Mouse (Mus musculus) stomach, postnatal 0 days (tissue): ENCODE results near the gene Gm3327. TPM values are rescaled to one million over a fixed set of nuclear protein-coding genes. Genes with fewer than 3 reads are reported as not detected.

Experiments
- ATAC-seq: fragments of 200-750 bp; cut with Nextera tagmentation; 2 replicates; pipeline ENCODE4 v1.8.0; 2017; ENCODE audit not compliant: low FRiP score, low TSS enrichment
- DNase-seq: peaks from one replicate; pipeline ENCODE4 v3.0.0-alpha.2; 2016; ENCODE audit warnings: low spot score
- H3K27ac ChIP-seq: fragments of 300-500 bp; sonication (generic); replicated peaks from 2 replicates; pipeline ENCODE4 v1.5.1; 2014; ENCODE audit warnings: mild to moderate bottlenecking, control low read depth
- H3K27me3 ChIP-seq: fragments of 300-500 bp; sonication (generic); 2 replicates; pipeline ENCODE4 v1.6.1; 2014; ENCODE audit warnings: low read length; ENCODE audit not compliant: control insufficient read depth, insufficient read depth
- H3K36me3 ChIP-seq: fragments of 300-500 bp; sonication (generic); 2 replicates; pipeline ENCODE4 v1.6.1; 2014; ENCODE audit warnings: low read length, mixed read lengths; ENCODE audit not compliant: control insufficient read depth, insufficient read depth
- H3K4me1 ChIP-seq: fragments of 300-500 bp; sonication (generic); replicated peaks from 2 replicates; pipeline ENCODE4 v1.6.1; 2014; ENCODE audit warnings: antibody characterized with exemption; ENCODE audit not compliant: control insufficient read depth, insufficient read depth
- H3K4me2 ChIP-seq: fragments of 300-500 bp; sonication (generic); replicated peaks from 2 replicates; pipeline ENCODE4 v1.6.1; 2014; ENCODE audit warnings: low read depth, mild to moderate bottlenecking, control low read depth, moderate library complexity
- H3K4me3 ChIP-seq: fragments of 300-500 bp; sonication (generic); 2 replicates; pipeline ENCODE4 v1.5.1; 2014; ENCODE audit warnings: low read depth, low read length, control low read depth
- H3K9ac ChIP-seq: fragments of 300-500 bp; sonication (generic); 2 replicates; pipeline ENCODE4 v1.6.1; 2014; ENCODE audit warnings: mild to moderate bottlenecking, low read length, control low read depth, mixed read lengths
- H3K9me3 ChIP-seq: fragments of 300-500 bp; sonication (generic); 2 replicates; pipeline ENCODE4 v1.6.1; 2016; ENCODE audit warnings: low read length; ENCODE audit not compliant: control insufficient read depth
- EP300 ChIP-seq: optimal IDR thresholded peaks from 2 replicates; pipeline ENCODE3; 2016; ENCODE audit warnings: antibody characterized with exemption
- polyA plus RNA-seq: library from polyadenylated mRNA; unstranded; fragments of >200 nt; fragmentation: Nextera tagmentation; extraction: Ambion mirVana; gene quantifications from 2 replicates; pipeline ENCODE4 v1.2.1, GENCODE M21; 2015

Gene Gm3327
- polyA plus RNA-seq, 1 experiment from 2014 or later: not detected

DNA sequence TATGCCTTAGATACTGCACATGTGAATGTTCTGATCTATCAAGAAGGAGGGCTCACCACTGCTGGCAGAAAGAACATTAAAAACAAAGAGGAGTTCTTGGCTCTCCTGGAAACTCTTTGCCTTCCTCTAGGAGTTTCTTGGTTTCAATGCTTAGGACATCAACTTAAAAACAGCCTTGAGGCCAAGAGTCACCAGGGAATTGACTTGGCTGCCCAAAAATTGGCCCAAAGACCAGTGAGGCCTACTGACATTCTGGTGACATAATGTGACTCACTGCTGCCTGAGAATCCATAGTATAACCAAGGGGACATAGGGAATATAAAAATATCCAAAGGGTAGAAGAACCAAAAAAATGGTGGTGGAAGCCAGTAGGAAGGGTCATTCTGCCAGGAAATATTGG lies 12.7 kb upstream of the Gm3327 start:
- no peak overlapping the region for H3K27ac ChIP-seq
- no peaks in the 10 kb centered on the region for H3K27me3 ChIP-seq
- H3K36me3 ChIP-seq: no peaks in the 10 kb centered on the region
- DNase-seq (no peak), ATAC-seq (no peak)
- H3K4me2 ChIP-seq: no peak overlapping the region
- TF ChIP-seq EP300: no peak
- H3K9ac ChIP-seq: no peak overlapping the region
- no peaks in the 10 kb centered on the region for H3K9me3 ChIP-seq
- no peak overlapping the region for H3K4me3 ChIP-seq
- H3K4me1 ChIP-seq: no peaks in the 10 kb centered on the region

Other genes starting within 250 kb of the Gm3327 start
- 0.41 and 0.67 TPM in 2 replicates for gene Ear1, start 248.3 kb upstream of the Gm3327 start, polyA plus RNA-seq
- not detected in 2 replicates for gene Ear10, start 200.3 kb upstream of the Gm3327 start, polyA plus RNA-seq
- 3.2 and 3.6 TPM in 2 replicates for gene Gm8113, start 198.5 kb upstream of the Gm3327 start, polyA plus RNA-seq
- gene Ang5, start 166.8 kb upstream of the Gm3327 start, polyA plus RNA-seq: not detected in 2 replicates
- not detected in 2 replicates for gene Ang6, start 121.6 kb upstream of the Gm3327 start, polyA plus RNA-seq
- gene Ear2, start 21.2 kb upstream of the Gm3327 start, polyA plus RNA-seq: 0.15 TPM in 1 of 2 replicates, not detected in the other
- not detected in 2 replicates for gene Gm8212, start 73.8 kb downstream of the Gm3327 start, polyA plus RNA-seq
- gene 4930503E14Rik, start 89.4 kb downstream of the Gm3327 start, polyA plus RNA-seq: 0.13 TPM in 1 of 2 replicates, not detected in the other
- not detected in 2 replicates for gene Gm8220, start 161.7 kb downstream of the Gm3327 start, polyA plus RNA-seq
- not detected in 2 replicates for gene Gm5930, start 214.7 kb downstream of the Gm3327 start, polyA plus RNA-seq
- not detected in 2 replicates for gene Gm8229, start 241.5 kb downstream of the Gm3327 start, polyA plus RNA-seq